ENCODE assay signal across 9 mouse cellular contexts in genomic region chr14:14347836-14348621, GRCm38 (mm10). TPM values are rescaled to one million over a fixed set of nuclear protein-coding genes. Genes with fewer than 3 reads are reported as not detected.
A peak's percentile ranks its signal among the peaks of the same experiment; 100 is the strongest.
DNase-seq lines count a peak whose midpoint lies in the region; ATAC-seq lines count a peak whose summit lies in the region.
"Had no signal": no experiment of that assay in that cellular context is flagged by ENCODE, and none has a peak within 500 bp of the region (broad histone marks: within the 10 kb centered on the region; RNA-seq: fewer than 3 reads in every experiment).

No protein-coding gene starts in this region.

- H3K4me3 ChIP-seq in intestine, embryonic 14.5 days (ENCODE audit: low read depth, low read length) = no peak overlapping the region
- no peak overlapping the region for H3K4me3 ChIP-seq in intestine, embryonic 15.5 days (replicated peaks)

- H3K4me1 ChIP-seq in intestine, embryonic 14.5 days (replicated peaks; ENCODE audit: control insufficient read depth, insufficient read depth, low read length) = no peaks in the 10 kb centered on the region
- H3K4me1 ChIP-seq in intestine, embryonic 15.5 days (replicated peaks) = no peaks in the 10 kb centered on the region

- H3K9me3 ChIP-seq in intestine, embryonic 14.5 days (ENCODE audit: control insufficient read depth, low read length) = peaks cover 56% of the 10 kb centered on the region
- H3K9me3 ChIP-seq in intestine, embryonic 15.5 days = peaks cover 24% of the 10 kb centered on the region

- peak; percentile 68 for DNase-seq in intestine, embryonic 14.5 days (ENCODE audit: low spot score)
- peak; percentile 84 for DNase-seq in CD4-positive helper T cell, adult 2 months (ENCODE audit: low read depth, low spot score)
- peak; percentile 78 for DNase-seq in ZHBTc4 (ENCODE audit: low read depth, low spot score)
- DNase-seq in mesoderm, embryonic 11.5 days (ENCODE audit: low read depth, low spot score) = peak; percentile 67
- DNase-seq in spleen, postnatal 4 days (ENCODE audit: low spot score in 2 of 2) = peak; percentile 34 to 66
- no peak for DNase-seq in embryo, embryonic 10 days (ENCODE audit: low spot score)

- H3K9ac ChIP-seq in intestine, embryonic 14.5 days (ENCODE audit: low read length) = no peak overlapping the region
- no peak overlapping the region for H3K9ac ChIP-seq in intestine, embryonic 15.5 days

- WGBS in intestine, embryonic 14.5 days = 97% methylated on average over 14 of the region's 14 CpGs
- WGBS in intestine, embryonic 15.5 days = 94% methylated on average over 14 of the region's 14 CpGs

- no peak for ATAC-seq in intestine, embryonic 14.5 days (replicated peaks; ENCODE audit: low FRiP score, low TSS enrichment, low read depth)
- ATAC-seq in intestine, embryonic 15.5 days = no peak
- peak; percentile 9 for ATAC-seq in granulocyte monocyte progenitor cell, adult 5-6 weeks (replicated peaks; ENCODE audit: poor library complexity, severe bottlenecking)

- no peak overlapping the region for H3K4me2 ChIP-seq in intestine, embryonic 14.5 days (ENCODE audit: low read length)
- no peak overlapping the region for H3K4me2 ChIP-seq in intestine, embryonic 15.5 days (replicated peaks)

- H3K36me3 ChIP-seq in intestine, embryonic 14.5 days (ENCODE audit: control insufficient read depth, insufficient read depth, low read length) = no peaks in the 10 kb centered on the region
- peaks cover 19% of the 10 kb centered on the region for H3K36me3 ChIP-seq in intestine, embryonic 15.5 days

- H3K27me3 ChIP-seq in intestine, embryonic 14.5 days (replicated peaks; ENCODE audit: control insufficient read depth, insufficient read depth, low read length) = no peaks in the 10 kb centered on the region
- H3K27me3 ChIP-seq in intestine, embryonic 15.5 days (replicated peaks) = no peaks in the 10 kb centered on the region

- no peak overlapping the region for H3K27ac ChIP-seq in intestine, embryonic 14.5 days (ENCODE audit: low read depth)
- H3K27ac ChIP-seq in intestine, embryonic 15.5 days = no peak overlapping the region

RNA-seq across cellular contexts. Expression of gene Il3ra, which starts 2.0 kb away (rescaled TPM):
- polyA plus RNA-seq in intestine, embryonic 14.5 days (2014; fragmentation: Nextera tagmentation; extraction: Ambion mirVana) = 5.7 and 6.2 TPM in 2 replicates
- polyA plus RNA-seq in intestine, embryonic 15.5 days (2015; fragmentation: Nextera tagmentation; extraction: Ambion mirVana) = 5.8 and 7.1 TPM in 2 replicates
- 18.3 and 27.4 TPM in 2 replicates for total RNA-seq in granulocyte monocyte progenitor cell, adult 5-6 weeks (2014; fragmentation: Nextera tagmentation)
- 26.6 and 46.0 TPM in 2 replicates for total RNA-seq in granulocyte monocyte progenitor cell, adult 5-6 weeks (2017)

RNA-seq across cellular contexts. Expression of gene Olfr31, which starts 25.4 kb away (rescaled TPM):
- not detected in 2 replicates for polyA plus RNA-seq in intestine, embryonic 14.5 days (2014; fragmentation: Nextera tagmentation; extraction: Ambion mirVana)
- polyA plus RNA-seq in intestine, embryonic 15.5 days (2015; fragmentation: Nextera tagmentation; extraction: Ambion mirVana) = not detected in 2 replicates
- total RNA-seq in granulocyte monocyte progenitor cell, adult 5-6 weeks (2014; fragmentation: Nextera tagmentation) = 0.45 TPM in 1 of 2 replicates, not detected in the other
- not detected in 2 replicates for total RNA-seq in granulocyte monocyte progenitor cell, adult 5-6 weeks (2017)
- polyA plus RNA-seq: heart, embryonic 16.5 days had no signal

RNA-seq across cellular contexts. Expression of gene Olfr721-ps1, which starts 53.1 kb away (rescaled TPM):
- polyA plus RNA-seq in intestine, embryonic 14.5 days (2014; fragmentation: Nextera tagmentation; extraction: Ambion mirVana) = not detected in 2 replicates
- polyA plus RNA-seq in intestine, embryonic 15.5 days (2015; fragmentation: Nextera tagmentation; extraction: Ambion mirVana) = not detected in 2 replicates
- total RNA-seq in granulocyte monocyte progenitor cell, adult 5-6 weeks (2014; fragmentation: Nextera tagmentation) = not detected in 2 replicates
- not detected in 2 replicates for total RNA-seq in granulocyte monocyte progenitor cell, adult 5-6 weeks (2017)
- polyA plus RNA-seq: heart, embryonic 16.5 days had no signal
